Mouse (Mus musculus) forebrain, embryonic 16.5 days (tissue): Measurements from ENCODE around the gene Nefh. TPM values are rescaled to one million over a fixed set of nuclear protein-coding genes. Genes with fewer than 3 reads are reported as not detected.

Source experiments
- ATAC-seq: fragments of 200-750 bp; cut with Nextera tagmentation; 2 replicates; pipeline ENCODE4 v1.8.0; 2017; ENCODE audit warnings: mild to moderate bottlenecking, moderate library complexity
- H3K27ac ChIP-seq: fragments of 300-500 bp; sonication (generic); 2 replicates; pipeline ENCODE4 v1.5.1; 2014; ENCODE audit warnings: low read length, control low read depth
- H3K27me3 ChIP-seq: fragments of 300-500 bp; sonication (generic); replicated peaks from 2 replicates; pipeline ENCODE4 v1.6.1; 2014; ENCODE audit warnings: low read length; ENCODE audit not compliant: control insufficient read depth, insufficient read depth
- H3K36me3 ChIP-seq: fragments of 300-500 bp; sonication (generic); 2 replicates; pipeline ENCODE4 v1.6.1; 2014; ENCODE audit not compliant: control insufficient read depth, insufficient read depth
- H3K4me1 ChIP-seq: fragments of 300-500 bp; sonication (generic); replicated peaks from 2 replicates; pipeline ENCODE4 v1.6.1; 2014; ENCODE audit warnings: low read length; ENCODE audit not compliant: control insufficient read depth, insufficient read depth
- H3K4me2 ChIP-seq: fragments of 300-500 bp; sonication (generic); 2 replicates; pipeline ENCODE4 v1.6.1; 2014; ENCODE audit warnings: mild to moderate bottlenecking, low read length, control low read depth
- H3K4me3 ChIP-seq: fragments of 300-500 bp; sonication (generic); replicated peaks from 2 replicates; pipeline ENCODE4 v1.5.1; 2014; ENCODE audit warnings: mild to moderate bottlenecking, low read length, control low read depth
- H3K9ac ChIP-seq: fragments of 300-500 bp; sonication (generic); replicated peaks from 2 replicates; pipeline ENCODE4 v1.6.1; 2014; ENCODE audit warnings: low read depth, low read length, control low read depth
- H3K9me3 ChIP-seq: fragments of 300-500 bp; sonication (generic); 2 replicates; pipeline ENCODE4 v1.6.1; 2016; ENCODE audit warnings: low read length; ENCODE audit not compliant: control insufficient read depth
- WGBS: fragments of 180-500 bp; shearing (Covaris S2); extraction: QIAGEN DNeasy Blood & Tissue Kit; methylation state at CpG from one replicate; pipeline ENCODE4 v1.1.7; 2014; 5-methylcytosine and 5-hydroxymethylcytosine counted together
- polyA plus RNA-seq: library from polyadenylated mRNA; unstranded; fragments of >200 nt; fragmentation: Nextera tagmentation; extraction: Ambion mirVana; gene quantifications from 2 replicates; pipeline ENCODE4 v1.2.1, GENCODE M21; 2015

Nefh gene
- polyA plus RNA-seq, 1 experiment from 2014 or later = 1.1 TPM

GRCm38 (mm10) chr11:4966325-4966724, 18.5 kb upstream of the Nefh start:
- no peak overlapping the region for H3K27ac ChIP-seq
- WGBS = 50% methylated on average over 2 of the region's 2 CpGs
- no peaks in the 10 kb centered on the region for H3K27me3 ChIP-seq
- no peaks in the 10 kb centered on the region for H3K4me1 ChIP-seq
- no peaks in the 10 kb centered on the region for H3K9me3 ChIP-seq
- H3K36me3 ChIP-seq = no peaks in the 10 kb centered on the region
- ATAC-seq = no peak
- no peak overlapping the region for H3K4me2 ChIP-seq
- H3K9ac ChIP-seq = no peak overlapping the region
- H3K4me3 ChIP-seq = no peak overlapping the region

- Histone ChIP-seq H3K9me3 (no peaks in the 10 kb centered on the region), H3K27me3 (no peaks in the 10 kb centered on the region), H3K4me3 (no peak overlapping the region), H3K9ac (no peak overlapping the region), H3K27ac (no peak overlapping the region), H3K4me2 (no peak overlapping the region), H3K4me1 (no peaks in the 10 kb centered on the region), H3K36me3 (no peaks in the 10 kb centered on the region)
- 67% methylated on average over 6 of the region's 6 CpGs for WGBS
- ATAC-seq = no peak
Measured at GRCm38 (mm10) chr11:4963099-4963808, 15.4 kb upstream of the Nefh start.

- Histone ChIP-seq H3K27ac (no peak overlapping the region), H3K27me3 (peaks cover 47% of the 10 kb centered on the region), H3K4me1 (peaks cover 14% of the 10 kb centered on the region), H3K36me3 (no peaks in the 10 kb centered on the region), H3K4me3 (no peak overlapping the region), H3K9me3 (no peaks in the 10 kb centered on the region), H3K4me2 (no peak overlapping the region), H3K9ac (no peak overlapping the region)
- ATAC-seq = no peak
- WGBS = 1% methylated on average over 8 of the region's 8 CpGs
Measured at GRCm38 (mm10) chr11:4953918-4954317, 6.1 kb upstream of the Nefh start.

- H3K9ac ChIP-seq = no peak overlapping the region
- no peaks in the 10 kb centered on the region for H3K36me3 ChIP-seq
- no peak for ATAC-seq
- peaks cover 53% of the 10 kb centered on the region for H3K27me3 ChIP-seq
- H3K9me3 ChIP-seq = no peaks in the 10 kb centered on the region
- H3K4me1 ChIP-seq = peaks cover 19% of the 10 kb centered on the region
- H3K4me3 ChIP-seq = no peak overlapping the region
- 5% methylated on average over 5 of the region's 6 CpGs for WGBS
- H3K4me2 ChIP-seq = no peak overlapping the region
- H3K27ac ChIP-seq = no peak overlapping the region
Measured at GRCm38 (mm10) chr11:4953401-4953800, 5.5 kb upstream of the Nefh start.

GRCm38 (mm10) chr11:4949256-4950044, 1.6 kb upstream of the Nefh start:
- Histone ChIP-seq H3K27ac (no peak overlapping the region), H3K36me3 (no peaks in the 10 kb centered on the region), H3K4me3 (peak overlapping the region; percentile 65), H3K4me1 (peaks cover 32% of the 10 kb centered on the region), H3K4me2 (peak overlapping the region; percentile 73), H3K9ac (peak overlapping the region; percentile 35), H3K9me3 (no peaks in the 10 kb centered on the region), H3K27me3 (peaks cover 73% of the 10 kb centered on the region)
- ATAC-seq = no peak
- 4% methylated on average over 23 of the region's 23 CpGs for WGBS

GRCm38 (mm10) chr11:4948792-4949191, 928 bp upstream of the Nefh start:
- Histone ChIP-seq H3K9ac (no peak overlapping the region), H3K27ac (no peak overlapping the region), H3K36me3 (no peaks in the 10 kb centered on the region), H3K4me3 (peak overlapping the region; percentile 65), H3K4me1 (peaks cover 28% of the 10 kb centered on the region), H3K4me2 (peak overlapping the region; percentile 73), H3K9me3 (no peaks in the 10 kb centered on the region), H3K27me3 (peaks cover 68% of the 10 kb centered on the region)
- no peak for ATAC-seq
- 22% methylated on average over 8 of the region's 8 CpGs for WGBS

GRCm38 (mm10) chr11:4946947-4947812, 684 bp downstream of the Nefh start:
- H3K27me3 ChIP-seq = peaks cover 58% of the 10 kb centered on the region

GRCm38 (mm10) chr11:4946530-4946929, 1.3 kb downstream of the Nefh start:
- H3K4me3 ChIP-seq = peak overlapping the region; percentile 65
- peaks cover 52% of the 10 kb centered on the region for H3K27me3 ChIP-seq
- H3K4me1 ChIP-seq = peaks cover 27% of the 10 kb centered on the region
- no peak overlapping the region; the same call in 1 of the 2 replicates for H3K27ac ChIP-seq
- no peaks in the 10 kb centered on the region for H3K9me3 ChIP-seq
- WGBS = 41% methylated on average over 13 of the region's 13 CpGs
- H3K4me2 ChIP-seq = peak overlapping the region; percentile 73
- peak overlapping the region; percentile 74 for H3K9ac ChIP-seq
- ATAC-seq = peak; percentile 21
- H3K36me3 ChIP-seq = no peaks in the 10 kb centered on the region

More at GRCm38 (mm10) chr11:4946947-4947812, 684 bp downstream of the Nefh start:
- Histone ChIP-seq H3K4me3 (peak overlapping the region; percentile 65), H3K36me3 (no peaks in the 10 kb centered on the region), H3K4me1 (peaks cover 27% of the 10 kb centered on the region), H3K27ac (peak overlapping the region; percentile 83), H3K9me3 (no peaks in the 10 kb centered on the region), H3K9ac (peak overlapping the region; percentile 74), H3K4me2 (peak overlapping the region; percentile 73)
- peak; percentile 95 for ATAC-seq
- WGBS = under 1% methylated on average over 119 of the region's 120 CpGs

- Histone ChIP-seq H3K9ac (no peak overlapping the region), H3K4me1 (peaks cover 2% of the 10 kb centered on the region; the same call in 1 of the 2 replicates), H3K4me2 (no peak overlapping the region), H3K27me3 (no peaks in the 10 kb centered on the region), H3K9me3 (no peaks in the 10 kb centered on the region), H3K4me3 (no peak overlapping the region), H3K36me3 (no peaks in the 10 kb centered on the region), H3K27ac (no peak overlapping the region)
- 79% methylated on average over 5 of the region's 5 CpGs for WGBS
- ATAC-seq = no peak
Measured at GRCm38 (mm10) chr11:4936243-4936642, 11.6 kb downstream of the Nefh start.
